Mouse (Mus musculus) E14TG2a.4 (cell line): ENCODE measurements at regions not wholly inside any gene's neighbourhood (a gene's known extent, or its start where the extent isn't known, plus 50 kb on each side); places are given as distances from the start of the nearest gene placed in this dataset.

Experiments used
- CTCF ChIP-seq: conservative IDR thresholded peaks from 2 replicates; pipeline ENCODE4 v1.5.1; 2014; ENCODE audit warnings: low read length
- NANOG ChIP-seq: IDR thresholded peaks from 2 replicates; pipeline ENCODE4 v1.6.1; 2014; ENCODE audit warnings: borderline replicate concordance, low read length, mixed read lengths
- POU5F1 ChIP-seq: IDR thresholded peaks from 2 replicates; pipeline ENCODE4 v1.6.1; 2014; ENCODE audit warnings: low read length, borderline replicate concordance

GRCm38 (mm10) chr13:5435131-5435530 is 426.2 kb upstream of the Klf6 start:
- TF ChIP-seq CTCF (no peak), NANOG (no peak), POU5F1 (no peak)
